Mouse (Mus musculus) olfactory bulb, adult 2 months (tissue): ENCODE results near the gene Dpep3.

Experiments
- CTCF ChIP-seq: fragments of 200-500 bp; IDR thresholded peaks from 2 replicates; pipeline ENCODE4 v1.5.1; 2012; ENCODE audit warnings: low read depth, mild to moderate bottlenecking, low read length, moderate library complexity; ENCODE audit not compliant: insufficient read depth
- POLR2A ChIP-seq: fragments of 200-500 bp; IDR thresholded peaks from 2 replicates; pipeline ENCODE4 v1.6.1; 2012; ENCODE audit warnings: mild to moderate bottlenecking, low read depth, low read length, moderate library complexity; ENCODE audit not compliant: insufficient read depth

DNA sequence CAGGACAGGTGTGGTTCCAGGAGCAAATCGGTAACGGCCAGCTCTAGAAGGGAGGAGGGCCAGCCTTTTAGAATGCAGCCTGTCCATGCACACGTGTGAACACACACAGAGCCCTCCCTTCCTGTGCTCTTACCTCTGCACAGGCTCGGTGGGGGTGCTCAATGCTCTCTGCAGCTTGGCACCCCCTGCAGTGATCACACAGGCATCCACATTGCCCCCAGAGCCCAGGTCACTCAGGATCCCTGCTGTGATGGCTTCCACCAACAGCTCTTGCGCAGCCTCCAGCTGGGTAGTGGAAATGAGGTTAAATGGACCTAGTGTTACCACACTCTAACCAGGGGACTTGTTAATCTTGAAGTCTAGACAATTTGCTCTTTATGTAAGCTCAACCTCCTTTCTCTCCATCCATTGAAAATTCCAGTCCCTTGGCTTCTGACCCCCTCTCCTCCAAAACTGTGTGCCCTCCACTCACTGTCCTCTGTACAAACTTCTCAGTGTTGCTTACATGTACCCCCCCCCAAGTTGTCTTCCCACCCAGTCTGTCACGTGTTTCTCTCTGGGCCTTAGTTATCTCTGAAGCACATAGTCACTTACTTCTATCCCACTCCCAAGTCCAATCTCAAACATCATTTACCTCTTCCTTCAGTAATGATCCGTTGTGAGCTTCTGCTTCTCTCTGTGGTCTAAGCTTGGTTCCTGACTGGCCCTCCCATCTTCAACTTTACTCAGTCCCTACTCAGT, 43.2 kb downstream of the Dpep3 start:
- TF ChIP-seq POLR2A: no peak
- no peak for TF ChIP-seq CTCF
